Mouse (Mus musculus): ENCODE data around the gene Nudt15. TPM values are rescaled to one million over a fixed set of nuclear protein-coding genes. Genes with fewer than 3 reads are reported as not detected.
"Not testable (repeated sequence)": the region's sequence is repeated elsewhere in the genome, so short reads cannot be mapped to it uniquely, and the experiment has no call there.

Gene Nudt15
- polyA plus RNA-seq (2012; ENCODE audit: insufficient read depth, insufficient read length, missing spikeins) = 2.7 and 3.0 TPM in 2 replicates

DNA sequence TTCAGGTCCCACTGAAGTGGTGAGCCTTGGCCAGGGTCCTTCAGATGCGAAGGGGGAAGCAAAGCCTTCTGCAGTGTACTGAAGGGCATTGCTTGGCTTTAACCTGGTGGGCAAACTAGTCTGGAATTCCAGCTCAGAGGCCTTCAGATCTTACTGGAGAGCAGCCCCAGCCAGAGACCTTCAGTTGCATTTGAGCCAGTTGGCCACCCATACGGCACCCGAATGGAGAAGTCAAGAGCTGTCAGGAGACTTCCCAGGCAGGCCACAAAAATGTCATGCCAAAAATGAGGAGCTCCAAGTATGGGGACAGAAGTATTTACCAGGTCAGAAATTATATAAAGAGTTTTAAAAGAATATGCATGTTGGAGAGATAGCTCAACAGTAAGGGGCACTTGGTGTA lies at the start of gene Nudt15:
Nudt15 (minus strand) TSS at position 192 of the 400 bp plus-strand sequence.
- no peak within 1 kb of the TSS for H3K4me3 ChIP-seq (ENCODE audit: insufficient read depth, low read length)
- no peak for TF ChIP-seq POLR2A (IDR thresholded peaks at IDR 0.05; ENCODE audit: borderline replicate concordance, low read depth, low read length)
- no peak for TF ChIP-seq CTCF (IDR thresholded peaks at IDR 0.05; ENCODE audit: low read depth, low read length)
- H3K27ac ChIP-seq (ENCODE audit: insufficient read depth, low read depth, low read length) = no peak within 1 kb of the TSS
- peaks cover 2% of the 10 kb centered on the region; the same call in 1 of the 2 replicates for H3K4me1 ChIP-seq (ENCODE audit: control insufficient read depth, insufficient read depth, low read length)

DNA sequence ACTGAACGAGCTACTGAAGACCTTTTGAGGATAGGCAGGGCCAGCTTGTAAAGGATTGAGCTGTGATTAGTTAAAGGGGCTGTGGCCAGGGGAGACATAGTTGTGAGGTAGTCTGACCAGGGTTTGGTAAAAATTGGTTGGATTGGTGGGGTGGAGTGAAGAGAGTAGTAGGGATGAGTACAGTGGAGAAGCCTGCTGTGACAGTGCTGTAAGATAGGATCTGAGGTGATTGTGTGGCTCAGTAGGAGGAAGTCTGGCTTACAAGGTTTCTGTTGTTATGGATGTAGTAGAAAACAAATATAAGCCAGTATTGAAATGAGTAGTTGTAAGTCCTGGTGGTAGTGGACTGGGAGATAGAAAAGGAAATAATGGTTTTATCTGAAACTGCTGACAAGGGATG lies 44.1 kb upstream of the Nudt15 start:
- TF ChIP-seq CTCF (IDR thresholded peaks at IDR 0.05; ENCODE audit: low read depth, low read length) (no peak), POLR2A (IDR thresholded peaks at IDR 0.05; ENCODE audit: borderline replicate concordance, low read depth, low read length) (no peak)
- Histone ChIP-seq H3K4me3 (ENCODE audit: insufficient read depth, low read length) (no peak overlapping the region), H3K27ac (ENCODE audit: insufficient read depth, low read depth, low read length) (no peak overlapping the region), H3K4me1 (ENCODE audit: control insufficient read depth, insufficient read depth, low read length) (no peaks in the 10 kb centered on the region)

DNA sequence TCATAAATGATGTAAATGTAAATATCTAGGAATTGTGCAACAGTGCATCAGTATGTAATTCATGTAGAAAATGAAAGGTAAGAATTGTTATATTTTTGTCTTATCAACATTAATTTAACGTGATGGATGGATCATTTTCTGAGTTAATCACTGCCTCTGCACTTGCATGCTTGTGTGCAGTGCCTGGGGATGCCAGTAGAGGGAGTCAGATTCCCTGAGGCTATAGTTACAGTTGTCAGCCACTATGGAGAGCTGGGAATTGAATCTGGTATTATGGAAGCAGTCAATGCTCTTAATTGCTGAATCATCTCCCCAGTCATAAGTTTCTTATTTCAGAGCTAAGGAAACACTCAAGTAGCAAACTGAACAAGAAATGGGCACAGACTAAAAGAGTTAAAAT lies 40.0 kb upstream of the Nudt15 start:
- TF ChIP-seq POLR2A (IDR thresholded peaks at IDR 0.05; ENCODE audit: borderline replicate concordance, low read depth, low read length) = no peak
- TF ChIP-seq CTCF (IDR thresholded peaks at IDR 0.05; ENCODE audit: low read depth, low read length) = no peak

DNA sequence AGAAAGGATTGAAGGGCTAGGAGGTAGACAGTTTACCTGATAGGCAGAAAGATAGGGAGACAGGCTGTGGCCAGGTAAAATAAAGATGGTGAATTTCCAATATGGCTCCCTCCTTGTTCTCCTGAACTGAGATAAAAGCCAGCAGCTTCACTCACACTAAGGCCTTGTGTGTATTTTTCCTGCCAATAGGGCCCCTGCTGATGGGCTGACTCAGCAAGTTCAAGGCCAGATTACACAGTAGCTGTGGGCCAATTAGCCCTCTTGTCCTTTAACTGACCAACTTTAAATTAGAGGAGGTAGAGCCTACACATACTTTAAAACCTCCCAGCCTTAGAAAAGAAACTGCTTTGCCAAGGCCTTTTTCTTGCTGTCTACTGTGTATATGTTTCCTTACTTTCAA lies 28.3 kb upstream of the Nudt15 start:
- H3K4me1 ChIP-seq (ENCODE audit: control insufficient read depth, insufficient read depth, low read length) = no peaks in the 10 kb centered on the region
- H3K4me3 ChIP-seq (ENCODE audit: insufficient read depth, low read length) = no peak overlapping the region
- H3K27ac ChIP-seq (ENCODE audit: insufficient read depth, low read depth, low read length) = no peak overlapping the region
- TF ChIP-seq CTCF (IDR thresholded peaks at IDR 0.05; ENCODE audit: low read depth, low read length) (no peak), POLR2A (IDR thresholded peaks at IDR 0.05; ENCODE audit: borderline replicate concordance, low read depth, low read length) (no peak)

More for the DNA sequence above, 40.0 kb upstream of the Nudt15 start:
- no peaks in the 10 kb centered on the region for H3K4me1 ChIP-seq (ENCODE audit: control insufficient read depth, insufficient read depth, low read length)
- H3K27ac ChIP-seq (ENCODE audit: insufficient read depth, low read depth, low read length) = no peak overlapping the region
- no peak overlapping the region for H3K4me3 ChIP-seq (ENCODE audit: insufficient read depth, low read length)

DNA sequence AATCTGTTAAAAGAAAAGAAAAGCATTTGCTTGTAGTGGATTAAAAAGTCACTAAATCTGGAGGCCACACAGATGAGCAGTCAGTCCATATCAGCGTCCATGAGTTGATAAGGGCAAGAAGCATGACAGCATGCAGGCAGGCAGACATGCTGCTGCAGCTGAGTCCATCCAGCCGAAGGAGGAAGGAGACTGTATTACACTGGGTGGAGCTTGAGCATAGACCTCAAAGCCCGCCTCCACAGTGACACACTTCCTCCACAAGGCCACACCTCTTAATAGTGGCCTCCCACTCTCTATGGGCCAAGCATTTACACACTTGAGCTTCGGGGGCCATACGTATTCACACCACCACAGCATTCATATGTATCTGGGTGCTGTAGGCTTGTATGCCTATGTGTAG lies 26.0 kb upstream of the Nudt15 start:
- Histone ChIP-seq H3K4me3 (ENCODE audit: insufficient read depth, low read length) (no peak overlapping the region), H3K27ac (ENCODE audit: insufficient read depth, low read depth, low read length) (no peak overlapping the region), H3K4me1 (ENCODE audit: control insufficient read depth, insufficient read depth, low read length) (no peaks in the 10 kb centered on the region)
- no peak for TF ChIP-seq POLR2A (IDR thresholded peaks at IDR 0.05; ENCODE audit: borderline replicate concordance, low read depth, low read length)
- no peak for TF ChIP-seq CTCF (IDR thresholded peaks at IDR 0.05; ENCODE audit: low read depth, low read length)

DNA sequence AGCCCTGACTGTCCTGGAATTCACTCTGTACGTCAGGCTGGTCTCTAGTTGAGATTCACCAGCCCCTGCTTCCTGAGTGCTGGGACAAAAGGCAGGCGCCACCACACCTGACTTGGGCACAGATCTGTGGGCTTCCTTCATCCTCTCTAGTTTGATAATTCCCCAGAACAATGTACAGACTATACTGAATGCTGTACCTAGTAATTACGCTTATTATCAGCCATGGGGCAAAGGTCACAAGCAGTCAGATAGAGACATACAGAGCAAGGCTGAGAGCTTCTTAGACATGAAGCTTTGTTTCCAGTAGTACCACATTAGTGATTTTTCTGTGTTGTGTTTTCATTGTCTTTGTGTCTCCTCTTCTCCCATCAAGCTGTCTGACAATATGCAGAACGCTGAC lies 23.1 kb upstream of the Nudt15 start:
- TF ChIP-seq POLR2A (IDR thresholded peaks at IDR 0.05; ENCODE audit: borderline replicate concordance, low read depth, low read length) (no peak), CTCF (IDR thresholded peaks at IDR 0.05; ENCODE audit: low read depth, low read length) (no peak)
- no peaks in the 10 kb centered on the region for H3K4me1 ChIP-seq (ENCODE audit: control insufficient read depth, insufficient read depth, low read length)
- no peak overlapping the region for H3K4me3 ChIP-seq (ENCODE audit: insufficient read depth, low read length)
- no peak overlapping the region for H3K27ac ChIP-seq (ENCODE audit: insufficient read depth, low read depth, low read length)

DNA sequence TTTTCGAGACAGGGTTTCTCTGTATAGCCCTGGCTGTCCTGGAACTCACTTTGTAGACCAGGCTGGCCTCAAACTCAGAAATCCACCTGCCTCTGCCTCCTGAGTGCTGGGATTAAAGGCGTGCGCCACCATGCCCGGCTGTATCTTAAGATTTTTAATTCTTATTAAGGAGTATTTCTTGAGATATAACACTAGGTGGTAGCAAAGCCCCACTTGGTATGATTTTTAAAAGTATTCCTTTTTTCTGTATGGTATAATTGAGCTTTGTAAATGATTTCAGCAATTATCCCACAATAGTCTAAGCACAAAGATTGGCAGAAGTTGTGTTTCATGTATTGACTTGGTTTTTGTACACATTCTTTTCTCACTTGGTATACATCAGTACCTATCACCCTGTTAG lies 21.8 kb upstream of the Nudt15 start:
- H3K27ac ChIP-seq (ENCODE audit: insufficient read depth, low read depth, low read length); H3K4me1 ChIP-seq (ENCODE audit: control insufficient read depth, insufficient read depth, low read length): not testable (repeated sequence)

DNA sequence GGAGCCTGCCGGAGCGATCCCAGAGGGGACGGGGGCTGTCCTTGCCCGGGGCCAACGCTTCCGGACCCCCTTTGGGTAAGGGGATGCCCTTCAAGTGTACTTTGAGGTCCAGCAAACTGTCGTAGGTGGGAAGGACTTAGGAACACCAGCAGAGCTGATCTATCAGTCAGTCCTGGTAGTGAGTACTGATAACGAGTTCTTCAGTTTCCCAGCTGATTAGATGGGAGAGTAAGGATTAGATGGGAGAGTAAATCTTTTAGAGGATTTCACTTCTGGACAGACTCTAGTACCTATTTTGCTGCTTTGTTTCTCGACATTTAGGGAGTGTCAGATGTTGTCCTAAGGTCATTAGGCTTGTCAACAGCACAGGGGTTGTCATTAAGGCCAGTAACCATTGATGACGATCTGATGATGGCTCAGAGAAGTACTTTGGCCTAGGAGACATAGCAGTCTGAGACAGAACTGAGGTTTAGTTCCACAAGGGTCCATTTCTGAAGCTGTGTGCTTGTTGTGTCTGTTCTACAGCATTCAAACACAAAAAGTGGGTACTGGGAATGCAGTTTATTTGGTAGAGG lies 5.2 kb upstream of the Nudt15 start:
- TF ChIP-seq CTCF (IDR thresholded peaks at IDR 0.05; ENCODE audit: low read depth, low read length) (no peak), POLR2A (IDR thresholded peaks at IDR 0.05; ENCODE audit: borderline replicate concordance, low read depth, low read length) (no peak)

More for the DNA sequence above, 21.8 kb upstream of the Nudt15 start:
- not testable (repeated sequence) for H3K4me3 ChIP-seq (ENCODE audit: insufficient read depth, low read length)

DNA sequence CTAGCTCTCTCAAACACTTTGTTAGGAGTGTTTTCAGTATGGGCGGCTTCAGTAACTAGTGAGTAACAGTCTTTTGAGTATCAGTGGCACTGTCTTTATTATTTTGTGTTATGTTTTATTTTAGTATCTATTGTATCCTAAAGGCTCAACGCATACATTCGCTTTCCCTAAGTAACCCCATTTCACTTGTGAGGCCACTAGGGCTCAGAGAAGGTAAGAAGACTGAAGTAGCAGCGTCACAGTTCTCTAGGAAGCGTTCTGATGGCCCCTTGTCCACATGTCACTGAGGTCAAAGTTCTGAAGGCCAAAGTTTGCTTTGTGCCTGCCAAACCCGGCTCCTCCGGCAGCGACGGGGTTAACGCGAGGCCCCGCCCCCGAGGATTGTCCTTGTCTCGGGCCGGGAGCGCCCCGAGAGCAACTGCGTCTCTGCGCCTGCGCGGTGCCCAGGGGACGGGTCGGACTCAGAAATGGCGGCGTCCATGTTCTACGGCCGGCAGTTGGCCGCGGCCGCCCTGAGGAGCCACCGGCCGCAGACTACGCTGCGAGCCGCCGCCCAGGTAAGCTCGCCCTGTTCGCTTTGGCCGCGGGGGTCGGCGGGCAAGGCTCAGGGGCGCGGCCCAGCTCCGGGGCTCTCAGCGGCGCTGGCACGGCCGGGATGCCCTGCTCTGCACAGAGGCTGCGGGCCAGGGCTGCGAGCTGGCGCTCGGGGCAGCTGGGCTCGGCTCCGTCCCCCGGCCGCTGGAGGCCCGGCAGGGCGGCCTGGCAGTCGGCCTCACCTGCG lies 4.5 kb upstream of the Nudt15 start:
- H3K4me3 ChIP-seq (ENCODE audit: insufficient read depth, low read length) = peak overlapping the region; percentile 85
- H3K27ac ChIP-seq (ENCODE audit: insufficient read depth, low read depth, low read length) = no peak overlapping the region
- peaks cover 17% of the 10 kb centered on the region for H3K4me1 ChIP-seq (ENCODE audit: control insufficient read depth, insufficient read depth, low read length)
- TF ChIP-seq POLR2A (IDR thresholded peaks at IDR 0.05; ENCODE audit: borderline replicate concordance, low read depth, low read length) = peak; percentile 42; the same call in 1 of the 2 replicates
- TF ChIP-seq CTCF (IDR thresholded peaks at IDR 0.05; ENCODE audit: low read depth, low read length) = no peak

More for the DNA sequence above, 5.2 kb upstream of the Nudt15 start:
- Histone ChIP-seq H3K4me1 (ENCODE audit: control insufficient read depth, insufficient read depth, low read length) (peaks cover 22% of the 10 kb centered on the region), H3K4me3 (ENCODE audit: insufficient read depth, low read length) (peak overlapping the region; percentile 85), H3K27ac (ENCODE audit: insufficient read depth, low read depth, low read length) (no peak overlapping the region)

DNA sequence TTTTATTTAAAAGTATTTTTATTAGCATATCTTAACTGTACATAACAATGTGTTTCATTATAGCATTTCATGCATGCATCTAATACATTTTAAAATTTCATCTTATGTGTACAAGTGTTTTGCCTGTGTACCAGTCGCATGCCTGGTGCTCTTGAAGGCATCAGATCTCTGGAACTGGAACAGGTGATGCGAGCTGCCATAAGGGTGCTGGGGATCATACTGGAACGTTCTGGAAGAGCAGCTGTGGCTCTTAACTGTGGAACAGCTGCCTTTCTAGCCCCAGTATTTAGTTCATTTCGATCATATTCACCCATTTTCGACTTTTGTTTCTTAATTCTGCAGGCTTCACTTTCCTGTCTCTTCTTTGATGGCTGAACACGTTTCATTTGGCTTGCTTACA lies 3.1 kb upstream of the Nudt15 start:
- no peak overlapping the region for H3K4me3 ChIP-seq (ENCODE audit: insufficient read depth, low read length)
- H3K27ac ChIP-seq (ENCODE audit: insufficient read depth, low read depth, low read length) = no peak overlapping the region
- no peak for TF ChIP-seq POLR2A (IDR thresholded peaks at IDR 0.05; ENCODE audit: borderline replicate concordance, low read depth, low read length)
- TF ChIP-seq CTCF (IDR thresholded peaks at IDR 0.05; ENCODE audit: low read depth, low read length) = no peak
- peaks cover 9% of the 10 kb centered on the region for H3K4me1 ChIP-seq (ENCODE audit: control insufficient read depth, insufficient read depth, low read length)
